Mouse (Mus musculus) stomach, postnatal 0 days (tissue): ENCODE measurements around the gene Parp12.

ENCODE experiments used
- CTCF ChIP-seq: IDR thresholded peaks from 2 replicates; pipeline ENCODE4 v1.5.1; 2016; ENCODE audit warnings: antibody characterized with exemption, low read depth, mild to moderate bottlenecking, moderate library complexity
- EP300 ChIP-seq: optimal IDR thresholded peaks from 2 replicates; pipeline ENCODE3; 2016; ENCODE audit warnings: antibody characterized with exemption

DNA sequence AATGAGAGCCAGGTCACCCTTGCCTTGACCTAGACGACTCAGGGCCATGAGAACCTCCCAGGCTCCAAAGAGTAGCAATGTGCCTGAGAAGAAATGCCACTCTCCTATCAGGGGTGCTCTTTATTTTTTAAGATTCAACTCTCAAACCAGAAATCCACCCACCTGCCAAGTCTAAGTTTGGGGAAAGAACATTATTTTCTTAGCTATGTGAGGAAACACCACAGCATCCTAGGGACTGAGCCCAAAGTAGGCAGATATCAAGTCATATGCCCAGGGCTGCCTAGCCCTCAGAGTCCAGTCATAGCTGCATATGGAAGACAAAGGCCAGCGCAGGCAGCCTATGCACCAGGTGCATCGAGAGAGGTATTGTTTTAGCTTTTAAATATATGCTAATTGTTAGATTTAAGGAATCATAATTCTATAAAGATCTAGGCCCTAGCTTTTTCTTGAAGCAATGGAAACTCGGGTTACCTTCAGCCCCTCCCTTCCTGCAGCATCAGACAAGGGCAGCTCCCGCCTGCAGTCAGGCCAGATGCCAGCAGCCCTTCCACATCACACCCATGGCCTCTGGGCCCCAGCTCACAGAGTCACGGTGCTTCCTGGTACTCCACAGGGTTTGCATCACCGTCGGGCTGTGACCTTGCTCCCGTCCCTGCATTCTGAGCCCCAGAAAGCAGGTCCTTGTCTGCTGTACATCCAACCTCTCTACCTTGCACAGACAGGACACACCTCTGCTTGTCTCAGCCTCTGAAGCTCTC lies 66.2 kb downstream of the Parp12 start:
- TF ChIP-seq CTCF (no peak), EP300 (no peak)
